Mouse (Mus musculus) gastrocnemius, adult 8-10 months (tissue): Measurements from ENCODE around the gene Zfp184. TPM values are rescaled to one million over a fixed set of nuclear protein-coding genes. Genes with fewer than 3 reads are reported as not detected.
A peak's percentile ranks its signal among the peaks of the same experiment; 100 is the strongest.
"Not testable (repeated sequence)": the region's sequence is repeated elsewhere in the genome, so short reads cannot be mapped to it uniquely, and the experiment has no call there.

Source experiments
- DNase-seq, 2 experiments: peaks; one replicate each; pipeline ENCODE4 v3.0.0; 2022; ENCODE audit warnings: low spot score in 2 of 2
- total RNA-seq, 4 experiments: library from RNA; stranded (reverse); gene quantifications; 2 replicates each; pipeline ENCODE4 v1.2.4; 2022

Gene Zfp184
- total RNA-seq, result 1 to 10 TPM in 1 of 4 experiments, under 1 TPM in 3; 0.48 to 1.4 (median 0.80) TPM

DNA sequence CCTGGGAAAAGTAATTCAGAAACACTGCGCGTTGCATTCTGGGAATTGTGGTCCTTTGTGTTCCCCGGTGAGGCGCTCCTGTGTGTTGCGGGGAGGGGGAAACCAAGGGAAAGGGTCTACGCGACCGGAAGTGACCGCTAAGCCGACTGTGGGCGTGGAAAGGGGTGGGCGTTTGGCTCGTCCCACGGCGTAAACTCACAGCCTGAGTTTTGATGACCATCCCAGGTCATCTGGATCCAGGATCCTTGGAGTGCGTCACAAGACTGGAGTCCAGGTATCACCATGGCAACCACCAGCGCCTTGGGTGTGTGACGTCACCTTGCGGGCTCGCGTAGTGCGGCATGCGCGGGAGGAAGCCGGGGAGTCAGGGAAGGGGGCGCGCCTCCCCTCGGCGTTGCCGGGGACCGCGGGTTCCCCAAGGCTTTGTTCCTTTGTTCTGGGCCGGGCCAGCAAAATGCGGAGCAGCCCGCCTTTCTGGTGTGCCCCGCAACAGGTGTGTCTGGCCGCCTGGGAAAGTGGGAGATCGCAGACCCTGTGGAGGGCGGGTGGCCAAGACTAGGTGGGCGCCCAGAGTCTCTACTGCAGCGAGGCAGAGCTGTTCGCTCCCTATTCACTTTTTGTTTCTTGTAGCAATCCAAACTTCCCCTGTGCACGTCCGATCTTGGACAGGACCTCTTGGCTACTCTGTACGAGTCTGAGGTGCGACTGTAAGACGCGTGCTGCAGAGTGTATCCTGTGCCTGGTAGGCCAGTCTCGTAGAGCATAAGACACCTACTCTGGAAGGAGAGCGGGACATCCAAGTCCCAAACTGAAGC is at the start of gene Zfp184:
TSS of gene Zfp184 (plus strand) at position 169 of the 815 bp plus-strand sequence.
- peak; percentile 62 to 69 for DNase-seq

DNA sequence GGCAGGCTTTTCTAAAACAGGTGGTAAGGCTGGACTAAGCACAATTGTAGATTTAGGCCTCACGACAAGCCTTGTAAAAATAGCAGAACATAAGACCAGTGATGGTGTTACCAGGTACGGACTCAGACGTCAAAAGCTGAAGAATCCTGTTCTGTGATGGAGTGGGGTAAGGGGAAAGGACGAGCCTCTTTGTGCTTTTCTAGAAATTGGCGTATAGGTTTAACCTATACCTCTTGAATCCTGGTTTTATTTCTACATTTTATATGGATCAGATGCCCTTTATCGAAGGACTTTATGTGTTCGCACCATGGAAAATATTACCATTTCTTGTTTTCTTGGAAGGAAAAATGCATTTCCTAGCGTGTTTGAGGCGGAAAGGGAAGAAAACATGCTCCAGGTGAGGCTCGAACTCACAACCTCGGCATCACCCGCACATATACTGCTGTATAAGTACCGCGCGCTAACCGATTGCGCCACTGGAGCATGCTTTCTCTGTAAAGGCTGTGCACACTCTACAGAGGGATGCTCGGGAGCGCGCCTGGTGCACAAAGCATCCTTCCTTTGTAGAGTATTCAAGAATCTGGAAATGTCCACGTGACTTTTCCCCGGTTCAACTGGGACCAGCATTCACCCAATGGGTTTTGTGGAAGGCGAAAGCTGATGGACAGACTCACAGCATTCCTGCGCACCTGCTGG is 48.2 kb upstream of the Zfp184 start:
- DNase-seq, result no peak

DNA sequence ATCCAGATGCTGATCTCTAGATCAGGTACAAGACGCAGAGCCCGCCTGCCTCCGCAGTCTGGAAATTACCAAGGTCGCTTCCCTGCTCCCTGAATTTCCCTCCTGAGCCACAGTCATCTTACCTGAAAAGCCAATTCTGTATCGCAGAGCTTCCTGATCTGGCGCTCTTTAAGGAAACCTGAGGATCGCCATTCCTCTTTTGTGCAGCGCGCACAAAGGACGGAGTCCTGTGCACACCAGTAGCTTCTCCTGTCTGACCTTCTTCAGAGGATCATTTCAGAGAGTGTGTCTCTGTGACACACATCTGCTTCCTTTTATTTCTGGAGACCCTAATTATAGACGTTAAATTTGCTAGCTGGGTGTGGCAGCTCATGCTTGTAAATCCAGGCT is 47.7 kb upstream of the Zfp184 start:
- no peak for DNase-seq

DNA sequence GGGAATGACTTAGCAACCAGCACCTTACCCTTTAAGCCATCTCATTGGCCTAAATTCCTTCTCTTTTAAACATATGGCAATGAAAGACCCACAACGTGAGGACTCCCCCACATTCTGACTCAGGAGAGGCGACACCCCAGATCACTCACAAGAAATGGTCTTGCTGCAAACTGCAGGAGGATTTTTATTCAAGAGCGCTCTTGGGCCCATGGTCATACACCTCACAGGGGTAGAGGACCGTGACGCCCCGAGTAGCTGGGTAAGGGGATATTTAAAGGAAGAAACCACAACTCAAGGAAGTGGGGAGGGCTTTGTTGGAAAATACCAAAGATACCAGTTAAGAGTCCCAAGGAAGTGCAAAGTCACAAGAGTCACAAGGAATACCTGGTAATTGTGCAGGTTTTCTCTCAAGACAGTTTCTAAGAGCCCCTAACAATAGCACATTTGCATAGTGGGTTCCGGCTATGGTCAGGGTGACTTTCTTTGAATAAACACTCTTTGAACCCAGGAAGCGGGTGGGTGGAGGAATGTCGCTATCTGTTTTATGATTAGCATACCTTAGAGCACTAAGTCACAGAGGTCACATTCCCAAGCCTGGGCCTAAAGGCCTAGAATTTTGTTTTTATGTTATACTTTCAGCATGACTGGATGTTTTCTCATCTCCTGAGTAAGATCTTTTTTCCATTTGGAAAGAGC is 43.9 kb upstream of the Zfp184 start:
- not testable (repeated sequence) for DNase-seq

DNA sequence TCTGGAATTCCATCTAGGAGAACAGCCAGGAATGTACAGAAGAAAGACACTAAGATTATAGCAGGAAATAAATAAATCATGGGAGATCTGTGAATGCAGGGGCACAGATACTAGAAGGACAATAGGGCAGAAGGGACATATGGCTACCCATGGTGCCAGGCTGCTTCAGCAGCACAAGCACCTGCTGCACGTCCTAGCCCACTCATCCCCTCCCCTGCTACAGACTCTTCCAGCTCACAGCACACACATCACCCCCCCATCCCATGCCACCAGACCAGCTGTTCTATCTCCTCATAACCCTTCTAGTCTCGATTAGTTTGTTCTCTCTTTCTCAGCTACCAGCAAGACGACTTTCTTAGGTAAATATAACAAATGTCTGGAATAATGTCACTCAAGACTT is 41.4 kb upstream of the Zfp184 start:
- no peak for DNase-seq

DNA sequence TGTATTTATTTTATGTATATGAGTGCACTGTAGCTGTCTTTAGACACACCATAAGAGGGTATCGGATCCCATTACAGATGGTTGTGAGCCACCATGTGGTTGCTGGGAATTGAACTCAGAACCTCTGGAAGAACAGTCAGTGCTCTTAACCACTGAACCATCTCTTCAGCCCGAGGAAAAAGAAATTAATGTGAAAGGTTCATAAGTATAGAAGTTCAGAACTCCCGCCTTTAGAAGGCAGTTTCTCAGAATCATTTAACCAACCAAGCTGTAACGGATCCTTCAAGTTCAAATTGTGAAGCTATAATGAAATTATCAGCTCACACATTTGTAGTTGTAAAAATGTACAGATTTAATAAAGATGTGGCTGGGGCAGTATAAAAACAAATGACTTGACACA is 40.8 kb upstream of the Zfp184 start:
- not testable (repeated sequence) for DNase-seq

DNA sequence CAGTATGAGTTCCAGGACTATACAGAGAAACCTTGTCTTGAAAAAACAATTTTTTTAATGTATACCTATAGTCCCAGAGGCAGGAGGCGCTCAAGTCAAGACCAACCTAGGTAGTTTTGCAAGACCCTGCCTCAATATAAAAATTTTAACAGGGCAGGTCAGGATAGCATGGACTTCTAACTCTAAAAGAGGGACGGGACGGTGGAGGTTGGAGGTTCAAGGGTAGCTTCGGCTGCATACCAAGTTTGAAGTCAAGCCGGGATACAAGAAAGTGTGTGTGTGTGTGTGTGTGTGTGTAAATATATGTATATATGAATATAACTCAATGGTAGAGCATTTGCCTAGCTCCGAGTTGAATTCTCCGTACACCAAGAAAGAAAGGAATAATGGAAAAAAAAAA is 38.6 kb upstream of the Zfp184 start:
- no peak for DNase-seq

DNA sequence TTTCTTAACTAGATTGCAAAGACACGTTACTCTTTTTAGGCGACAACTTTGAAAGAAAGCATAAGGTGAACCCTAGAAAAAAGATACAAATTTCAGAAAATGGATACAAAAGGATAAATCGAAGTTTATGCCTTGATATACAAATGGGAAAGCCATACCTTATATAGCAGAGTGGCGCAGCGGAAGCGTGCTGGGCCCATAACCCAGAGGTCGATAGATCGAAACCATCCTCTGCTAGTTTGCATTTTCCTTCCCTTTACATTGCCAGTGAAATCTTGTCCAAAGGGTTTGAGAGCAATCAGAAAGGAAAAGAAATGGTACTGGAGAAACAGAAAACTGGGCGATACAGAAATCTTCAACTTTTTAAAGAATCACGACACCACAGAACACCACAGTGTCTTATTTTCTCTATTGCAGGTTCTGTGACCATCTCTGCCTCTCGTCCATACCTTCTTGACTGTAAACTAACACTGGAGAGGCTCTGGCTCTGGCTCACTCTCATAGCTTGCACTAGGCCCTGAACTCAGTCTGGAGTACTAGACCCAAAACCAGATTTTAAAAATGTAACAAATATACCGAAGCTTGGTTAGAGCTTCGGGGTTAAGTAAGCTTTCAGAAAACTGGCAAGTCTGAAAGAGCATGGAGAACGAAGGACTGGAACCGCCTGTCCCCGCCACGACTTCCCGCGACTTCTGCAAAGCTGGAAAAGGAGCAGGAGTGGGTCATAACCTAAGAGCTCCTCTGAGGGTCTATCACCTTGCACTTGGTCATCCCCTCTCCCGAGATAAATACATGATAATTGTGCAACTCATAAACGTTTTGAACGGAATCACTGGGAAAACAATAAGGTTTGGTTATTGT is 37.7 kb upstream of the Zfp184 start:
- no peak for DNase-seq

DNA sequence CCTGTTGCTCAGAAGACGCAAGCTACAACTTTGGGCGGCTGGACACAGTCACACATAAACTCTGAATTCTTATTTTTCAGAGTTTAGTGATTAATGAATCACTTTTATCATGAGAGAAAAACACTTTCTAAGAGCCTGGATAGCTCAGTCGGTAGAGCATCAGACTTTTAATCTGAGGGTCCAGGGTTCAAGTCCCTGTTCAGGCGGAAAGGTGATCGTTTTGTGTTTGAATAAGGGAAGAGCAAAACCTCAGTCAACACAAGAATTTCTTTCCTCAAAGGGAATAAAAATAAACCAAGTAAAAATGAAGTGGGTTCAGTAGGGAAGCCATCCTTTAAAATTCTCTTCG is 37.1 kb upstream of the Zfp184 start:
- DNase-seq, result not testable (repeated sequence)

DNA sequence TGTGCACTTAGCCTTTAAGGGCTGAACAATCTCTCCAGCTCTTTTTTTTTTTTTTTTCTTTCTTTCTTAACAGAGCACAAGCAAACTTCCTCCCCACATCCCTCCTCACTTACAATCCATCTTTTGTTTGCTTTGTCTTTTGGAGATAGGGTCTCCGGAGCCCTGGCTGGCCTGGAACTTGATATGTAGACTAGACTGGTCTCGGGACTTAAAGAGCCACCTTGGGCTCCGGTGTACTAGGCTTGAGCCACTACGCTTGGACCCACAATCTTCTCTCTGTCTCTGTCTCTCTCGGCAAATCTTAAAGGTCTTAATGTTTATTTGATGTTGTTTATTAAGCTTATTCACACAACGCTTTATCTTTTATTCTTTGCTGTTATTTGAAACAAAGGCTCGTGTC is 34.2 kb upstream of the Zfp184 start:
- DNase-seq, result no peak

DNA sequence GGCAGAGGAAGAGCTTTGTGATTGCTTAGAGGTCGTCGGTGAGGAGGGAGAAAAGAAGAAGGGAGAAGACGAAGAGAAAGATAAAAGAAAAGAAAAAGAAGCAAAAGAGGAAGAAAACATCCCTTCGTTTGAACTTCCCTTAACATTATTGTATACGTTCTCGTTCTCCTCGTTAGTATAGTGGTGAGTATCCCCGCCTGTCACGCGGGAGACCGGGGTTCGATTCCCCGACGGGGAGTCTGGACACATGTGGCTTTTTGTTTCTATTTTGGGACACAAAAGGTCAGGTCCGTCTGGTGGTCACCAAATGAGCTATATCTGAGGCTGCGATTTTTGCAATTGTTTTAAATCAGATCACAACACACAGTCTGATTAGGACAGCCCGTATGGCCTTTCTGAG is 33.7 kb upstream of the Zfp184 start:
- DNase-seq, result no peak

DNA sequence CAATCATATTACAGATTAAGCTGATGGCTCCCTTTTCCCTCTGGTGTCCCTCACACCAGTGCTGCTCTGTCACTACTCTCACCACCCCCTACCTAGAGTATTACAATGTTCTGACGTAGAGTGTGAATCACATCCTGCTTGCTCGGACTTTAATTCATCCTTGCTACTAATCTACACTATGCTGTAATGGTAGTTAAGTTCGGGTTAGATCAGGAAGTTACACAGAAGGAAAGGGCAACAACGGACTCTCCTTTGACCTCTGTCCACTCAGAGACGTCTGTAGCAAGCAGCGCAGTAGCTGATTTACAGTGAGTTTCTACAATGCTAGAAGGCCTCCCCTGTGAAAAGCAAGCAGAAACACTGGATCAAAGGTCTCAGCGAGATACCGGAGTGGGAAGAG is 31.0 kb upstream of the Zfp184 start:
- DNase-seq, result no peak

DNA sequence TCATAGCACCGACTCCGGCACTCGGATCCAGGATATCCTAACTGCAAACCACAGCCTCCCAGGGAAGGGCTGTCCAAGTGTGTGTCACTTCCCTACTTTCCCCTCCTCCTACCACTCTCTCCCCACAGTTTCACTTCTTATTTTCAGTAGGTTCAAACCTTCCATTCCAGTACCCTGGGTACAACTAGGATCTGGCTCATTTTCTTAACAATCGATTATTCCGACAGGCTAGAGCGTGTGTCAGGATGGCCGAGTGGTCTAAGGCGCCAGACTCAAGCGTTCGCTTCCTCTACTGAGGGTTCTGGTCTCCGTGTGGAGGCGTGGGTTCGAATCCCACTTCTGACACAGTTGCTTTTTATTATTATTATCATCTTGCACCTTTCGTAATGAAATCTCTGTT is 30.3 kb upstream of the Zfp184 start:
- DNase-seq, result peak in 1 of 2 experiments; percentile 3

DNA sequence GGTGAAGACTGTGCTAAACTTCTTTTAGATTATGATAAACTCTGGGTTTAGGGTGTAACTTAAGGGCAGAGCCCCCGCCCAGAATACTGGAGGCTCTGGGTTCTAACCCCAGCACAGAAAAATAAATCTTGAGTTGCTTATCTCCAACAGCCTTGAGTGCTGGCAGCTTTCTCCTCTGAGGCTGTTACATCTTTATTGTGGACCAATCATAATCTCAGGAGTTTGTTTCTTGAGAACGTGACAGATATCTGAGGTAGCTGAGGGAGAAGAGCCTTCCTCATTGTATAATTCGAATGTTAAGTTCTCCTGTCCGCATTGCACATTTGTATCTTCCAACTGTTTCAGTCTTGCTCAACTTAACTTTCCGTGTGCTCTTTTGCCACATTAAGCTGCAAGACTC is 29.4 kb upstream of the Zfp184 start:
- no peak for DNase-seq

DNA sequence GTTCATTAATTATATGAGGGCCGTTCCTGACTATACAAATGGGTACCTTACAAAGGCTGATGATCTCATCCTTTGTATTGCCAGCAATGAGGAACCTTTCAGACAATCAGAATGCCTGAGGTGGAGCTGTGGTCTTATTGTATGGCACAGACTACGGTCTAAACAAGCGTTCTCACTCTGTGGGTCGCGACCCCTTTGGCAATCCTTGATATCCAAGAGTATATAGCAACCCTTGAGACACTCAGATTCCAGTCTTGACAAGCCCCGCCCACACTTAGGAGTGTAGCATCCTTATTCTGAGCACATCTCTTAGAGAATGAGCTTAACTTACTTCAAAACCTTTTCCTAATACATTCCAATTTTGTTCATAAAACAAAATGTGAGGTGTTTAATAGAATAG is 28.8 kb upstream of the Zfp184 start:
- no peak for DNase-seq

DNA sequence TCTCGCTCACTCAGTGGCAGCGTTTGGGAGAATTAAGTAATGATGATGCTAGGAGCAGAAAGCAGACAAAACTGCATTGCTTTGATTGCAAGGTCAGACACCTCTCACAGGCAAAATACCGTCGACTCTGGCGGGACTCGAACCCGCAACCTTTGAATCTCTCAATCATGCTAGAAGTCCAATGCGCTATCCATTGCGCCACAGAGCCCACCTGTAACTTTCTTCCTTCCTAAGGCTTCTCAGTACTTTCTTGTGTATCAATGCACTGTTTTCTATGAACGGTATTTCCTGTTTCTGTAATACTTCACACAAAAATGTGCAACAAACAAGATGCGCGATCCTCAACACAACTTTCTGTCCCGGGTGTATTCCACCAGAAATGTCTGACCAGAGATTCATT is 27.9 kb upstream of the Zfp184 start:
- no peak for DNase-seq

DNA sequence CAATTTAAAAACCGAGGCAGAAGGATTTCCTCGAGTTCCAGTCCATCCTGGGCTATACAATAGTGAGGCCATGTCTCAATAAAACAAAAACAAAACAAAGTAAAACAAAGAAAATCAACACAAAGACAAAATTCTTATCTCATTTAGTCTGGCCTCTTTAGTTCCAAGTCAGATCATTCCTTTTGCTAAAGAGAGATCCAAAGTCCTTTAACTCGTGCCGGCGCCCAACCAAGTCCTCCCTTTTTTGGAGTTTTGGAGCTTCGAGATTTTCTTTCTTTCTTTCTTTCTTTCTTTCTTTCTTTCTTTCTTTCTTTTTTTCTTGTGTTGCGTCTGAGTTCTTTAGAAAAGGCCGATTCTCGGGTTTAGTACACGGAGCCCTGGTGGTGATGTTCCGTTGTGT is 27.4 kb upstream of the Zfp184 start:
- no peak for DNase-seq

DNA sequence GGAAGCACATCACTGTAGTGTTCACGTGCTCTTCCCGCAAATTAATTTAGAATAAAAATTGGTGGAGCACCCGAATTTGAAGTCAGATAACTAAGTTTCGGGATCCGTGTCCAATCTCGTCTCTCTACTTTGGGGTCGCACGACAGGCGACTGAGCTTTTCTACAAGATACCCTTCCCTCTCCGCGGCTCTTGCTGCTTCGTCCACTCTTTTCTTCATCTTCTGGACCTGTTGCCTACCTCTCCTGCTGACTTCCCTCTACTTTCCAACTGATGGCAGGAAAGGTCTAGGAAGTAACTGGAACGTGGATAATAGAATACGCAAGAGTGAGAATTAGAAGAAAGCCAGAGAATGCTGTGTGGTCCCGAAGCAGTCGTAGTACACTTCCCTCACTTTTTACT is 26.9 kb upstream of the Zfp184 start:
- DNase-seq, result no peak

DNA sequence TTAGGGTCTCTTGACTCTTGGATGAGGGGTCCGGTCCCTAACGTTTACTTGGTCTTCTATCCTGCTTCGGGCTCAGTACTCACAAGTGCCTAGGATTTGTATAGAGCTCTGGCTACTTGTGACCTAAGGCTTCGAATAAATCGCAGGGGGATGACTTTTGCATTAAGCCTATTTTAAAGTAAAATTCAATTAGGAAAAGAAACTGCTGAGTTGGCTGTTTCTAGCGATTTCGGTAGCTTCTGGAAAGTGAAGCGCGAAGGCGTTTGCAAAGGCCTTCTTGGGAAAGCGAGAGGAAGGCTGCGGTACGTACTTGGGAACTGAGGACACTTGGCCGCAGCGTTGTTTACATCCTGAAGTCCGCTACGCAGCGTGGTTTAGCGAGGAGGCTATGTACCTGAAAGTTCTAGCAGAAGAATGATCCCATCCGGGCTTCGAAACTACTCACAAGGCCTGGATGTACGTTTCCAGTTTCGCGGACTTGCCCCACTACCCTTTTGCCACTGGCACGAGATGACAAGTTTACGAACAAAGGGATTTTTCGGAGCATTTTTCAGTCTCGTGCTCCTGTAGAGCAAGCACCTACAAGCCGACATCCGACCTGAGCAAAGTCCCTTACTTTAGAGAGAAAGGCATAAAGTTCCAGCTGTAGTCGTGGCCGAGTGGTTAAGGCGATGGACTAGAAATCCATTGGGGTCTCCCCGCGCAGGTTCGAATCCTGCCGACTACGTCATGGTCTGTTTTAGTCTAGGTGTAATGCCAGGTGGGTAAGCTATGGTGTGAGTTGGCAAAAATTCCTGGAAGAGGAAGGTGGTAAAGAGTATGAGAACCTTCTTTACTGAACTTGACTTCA is 26.1 kb upstream of the Zfp184 start:
- DNase-seq, result peak; percentile 22 to 24

DNA sequence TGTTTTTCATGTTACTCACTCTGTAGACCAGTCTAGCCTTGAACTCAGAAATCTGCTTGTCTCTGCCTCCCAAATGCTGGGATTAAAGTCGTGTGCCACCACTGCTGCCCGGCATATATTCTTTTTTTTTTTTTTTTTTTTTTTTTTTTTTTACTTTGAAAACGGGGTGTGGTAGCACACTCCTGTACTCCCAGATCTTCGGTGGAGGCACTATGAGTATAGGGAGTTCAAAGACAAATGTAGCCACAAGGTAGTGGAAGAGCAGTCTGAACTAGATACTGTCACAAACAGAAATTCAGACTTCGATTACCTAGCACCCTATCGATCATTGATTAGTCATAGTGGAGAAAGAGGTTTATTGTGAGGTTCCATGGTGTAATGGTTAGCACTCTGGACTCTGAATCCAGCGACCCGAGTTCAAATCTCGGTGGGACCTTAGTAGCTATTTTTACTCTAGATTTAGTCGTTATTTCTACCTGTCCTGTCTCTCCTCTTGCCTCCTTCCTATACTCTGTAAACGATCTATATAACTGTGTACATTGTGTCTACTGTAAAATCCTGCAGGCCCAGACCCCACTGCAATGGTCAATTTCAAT is 25.0 kb upstream of the Zfp184 start:
- DNase-seq, result no peak
